Mouse (Mus musculus) CH12.LX (cell line): ENCODE measurements around the gene Bri3. TPM values are rescaled to one million over a fixed set of nuclear protein-coding genes. Genes with fewer than 3 reads are reported as not detected.

Experiments
- DNase-seq: peaks from one replicate; pipeline ENCODE4 v3.0.0-alpha.2; 2013; ENCODE audit errors: extremely low read depth
- H3K27ac ChIP-seq: 2 replicates; pipeline ENCODE4 v1.5.1; 2012; ENCODE audit warnings: low read depth, mild to moderate bottlenecking, control low read depth, moderate library complexity; ENCODE audit not compliant: insufficient read depth
- H3K27me3 ChIP-seq: replicated peaks from 2 replicates; pipeline ENCODE3; 2012; ENCODE audit warnings: inconsistent platforms
- H3K36me3 ChIP-seq, 2 experiments: replicated peaks in 1 of 2; 2 replicates each; pipeline versions ENCODE3 to v1.6.1; 2012; ENCODE audit warnings: inconsistent platforms in 1 of 2, low read length in 1 of 2, mild to moderate bottlenecking in 1 of 2, mixed read lengths in 1 of 2, moderate library complexity in 1 of 2; ENCODE audit not compliant: control insufficient read depth in 1 of 2, insufficient read depth in 1 of 2
- H3K4me1 ChIP-seq, 2 experiments: 2 replicates each; pipeline ENCODE4 v1.6.1; 2012; ENCODE audit warnings: inconsistent platforms in 1 of 2, moderate library complexity in 1 of 2; ENCODE audit not compliant: insufficient read depth in 2 of 2, control insufficient read depth in 1 of 2
- H3K4me2 ChIP-seq: 2 replicates; pipeline ENCODE4 v1.6.1; 2012; ENCODE audit warnings: low read depth, mild to moderate bottlenecking, control low read depth; ENCODE audit not compliant: poor library complexity, insufficient read depth, severe bottlenecking
- H3K4me3 ChIP-seq, 3 experiments: fragments of 150-350 bp in 1 of 3; sonication (generic) in 1 of 3; replicated peaks in 1 of 3; 2 replicates each; pipeline versions ENCODE3 to v1.5.1; 2011 to 2012; ENCODE audit warnings: low read depth in 2 of 3, low read length in 2 of 3, mild to moderate bottlenecking in 2 of 3, moderate library complexity in 2 of 3, control low read depth in 1 of 3, improper control_type of control experiment in 1 of 3, inconsistent platforms in 1 of 3, mixed read lengths in 1 of 3; ENCODE audit not compliant: poor library complexity in 1 of 3
- H3K79me2 ChIP-seq: replicated peaks from 2 replicates; pipeline ENCODE4 v1.6.1; 2012; ENCODE audit warnings: mild to moderate bottlenecking, moderate library complexity; ENCODE audit not compliant: control insufficient read depth, poor library complexity, insufficient read depth, severe bottlenecking; ENCODE audit errors: extremely low read depth
- H3K9ac ChIP-seq: 2 replicates; pipeline ENCODE4 v1.6.1; 2012; ENCODE audit warnings: low read depth, mild to moderate bottlenecking, control low read depth, moderate library complexity; ENCODE audit not compliant: insufficient read depth
- H3K9me3 ChIP-seq: replicated peaks from 2 replicates; pipeline ENCODE3; 2012; ENCODE audit warnings: low read length, inconsistent platforms, mixed read lengths
- BHLHE40 ChIP-seq: IDR thresholded peaks from 2 replicates; pipeline ENCODE4 v1.6.1; 2011; ENCODE audit warnings: mild to moderate bottlenecking, low read depth, low read length, improper control_type of control experiment
- CTCF ChIP-seq, 2 experiments: IDR thresholded peaks in 1 of 2; conservative IDR thresholded peaks in 1 of 2; 2 replicates each; pipeline ENCODE4 v1.5.1; 2011 to 2012; ENCODE audit warnings: low read depth in 2 of 2, low read length in 2 of 2, improper control_type of control experiment in 1 of 2, inconsistent platforms in 1 of 2, mild to moderate bottlenecking in 1 of 2, moderate library complexity in 1 of 2
- ETS1 ChIP-seq: conservative IDR thresholded peaks from 2 replicates; pipeline ENCODE4 v1.6.1; 2012; ENCODE audit warnings: low read depth, mild to moderate bottlenecking, inconsistent platforms, low read length, improper control_type of control experiment, moderate library complexity
- KAT2A ChIP-seq: IDR thresholded peaks from 2 replicates; pipeline ENCODE4 v1.6.1; 2012; ENCODE audit warnings: low read length, improper control_type of control experiment, inconsistent platforms; ENCODE audit not compliant: insufficient replicate concordance
- MAZ ChIP-seq: IDR thresholded peaks from 2 replicates; pipeline ENCODE4 v1.6.1; 2012; ENCODE audit warnings: low read depth, mild to moderate bottlenecking, inconsistent platforms, low read length, improper control_type of control experiment, moderate library complexity
- NRF1 ChIP-seq: IDR thresholded peaks from 2 replicates; pipeline ENCODE4 v1.6.1; 2014; ENCODE audit warnings: low read depth, mild to moderate bottlenecking, inconsistent platforms, low read length, improper control_type of control experiment, moderate library complexity
- RAD21 ChIP-seq: IDR thresholded peaks from 2 replicates; pipeline ENCODE4 v1.6.1; 2011; ENCODE audit warnings: low read depth, mild to moderate bottlenecking, low read length, improper control_type of control experiment, moderate library complexity
- SIN3A ChIP-seq: IDR thresholded peaks from 2 replicates; pipeline ENCODE4 v1.6.1; 2012; ENCODE audit warnings: low read length, improper control_type of control experiment, inconsistent platforms
- SMC3 ChIP-seq: IDR thresholded peaks from 2 replicates; pipeline ENCODE4 v1.6.1; 2011; ENCODE audit warnings: low read depth, low read length, improper control_type of control experiment
- TCF12 ChIP-seq: IDR thresholded peaks from 2 replicates; pipeline ENCODE4 v1.6.1; 2014; ENCODE audit warnings: low read depth, mild to moderate bottlenecking, inconsistent platforms, low read length, improper control_type of control experiment
- ZC3H11A ChIP-seq: IDR thresholded peaks from 2 replicates; pipeline ENCODE4 v1.6.1; 2012; ENCODE audit warnings: low read depth, mild to moderate bottlenecking, inconsistent platforms, low read length, improper control_type of control experiment
- ZMIZ1 ChIP-seq: IDR thresholded peaks from 2 replicates; pipeline ENCODE4 v1.6.1; 2012; ENCODE audit warnings: low read depth, mild to moderate bottlenecking, inconsistent platforms, low read length, improper control_type of control experiment
- dilution Hi-C: fragments of 300-500 bp; cut with MboI; formaldehyde crosslinking; loops from 2 replicates; pipeline ENCODE4 v1.14.3; 2020; ENCODE audit warnings: low sequenced_read_pairs; ENCODE audit not compliant: extremely low pct_unique_long_range_greater_than_20kb, extremely low pct_ligation_motif_present
- in situ Hi-C: fragments of 300-500 bp; cut with MboI; formaldehyde crosslinking; loops from 3 replicates; pipeline ENCODE4 v1.14.3; 2019; ENCODE audit warnings: low sequenced_read_pairs, low pct_ligation_motif_present, low pct_unique_long_range_greater_than_20kb, mixed read lengths
- polyA plus RNA-seq: library from polyadenylated mRNA; unstranded; fragments of >175 nt; gene quantifications from 2 replicates; pipeline ENCODE4 v1.2.1, GENCODE M21; 2012; ENCODE audit warnings: low read depth; ENCODE audit not compliant: insufficient read length
- total RNA-seq, 2 experiments: library from RNA; depleted of rRNA; stranded (reverse); fragments of 300-350 nt in 1 of 2; fragments of >200 nt in 1 of 2; gene quantifications; 2 replicates each; pipeline ENCODE4 v1.2.3; 2012 to 2014

Bri3 gene
- total and polyA plus RNA-seq, 3 experiments = 9.3 to 41.7 (median 20.3) TPM

DNA sequence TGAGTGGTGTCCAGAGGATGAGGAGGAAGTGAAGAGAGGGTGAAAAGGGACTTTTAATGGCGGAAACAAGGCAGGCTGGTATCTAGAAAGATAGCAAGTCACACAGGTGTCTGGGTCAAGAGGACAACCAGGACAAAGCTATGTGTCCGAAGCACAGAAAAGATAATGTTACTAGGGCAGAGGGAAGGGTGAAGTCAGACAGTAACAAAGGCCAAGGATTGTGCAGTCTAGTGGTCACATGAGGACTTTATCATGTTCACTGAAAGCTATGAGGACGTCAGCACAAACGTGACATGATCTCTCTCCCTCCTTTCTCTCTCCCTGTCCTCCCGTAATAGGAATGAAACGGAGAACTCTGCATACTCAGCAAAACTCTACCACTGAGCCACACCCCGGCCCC, 136.5 kb downstream of the Bri3 start:
- Histone ChIP-seq H3K4me2 (no peak overlapping the region), H3K9ac (no peak overlapping the region), H3K27ac (no peak overlapping the region), H3K79me2 (no peaks in the 10 kb centered on the region), H3K4me1 (no peaks in the 10 kb centered on the region), H3K4me3 (no peak overlapping the region), H3K36me3 (no peaks in the 10 kb centered on the region), H3K27me3 (no peaks in the 10 kb centered on the region), H3K9me3 (peaks cover 22% of the 10 kb centered on the region)
- in situ Hi-C loops = loop anchor here (10.0 kb wide), 1 partner anchor 354 kb away; no protein-coding TSS in a partner anchor
- no peak for DNase-seq
- no peak for TF ChIP-seq SIN3A
- dilution Hi-C loops = no loop called here

DNA sequence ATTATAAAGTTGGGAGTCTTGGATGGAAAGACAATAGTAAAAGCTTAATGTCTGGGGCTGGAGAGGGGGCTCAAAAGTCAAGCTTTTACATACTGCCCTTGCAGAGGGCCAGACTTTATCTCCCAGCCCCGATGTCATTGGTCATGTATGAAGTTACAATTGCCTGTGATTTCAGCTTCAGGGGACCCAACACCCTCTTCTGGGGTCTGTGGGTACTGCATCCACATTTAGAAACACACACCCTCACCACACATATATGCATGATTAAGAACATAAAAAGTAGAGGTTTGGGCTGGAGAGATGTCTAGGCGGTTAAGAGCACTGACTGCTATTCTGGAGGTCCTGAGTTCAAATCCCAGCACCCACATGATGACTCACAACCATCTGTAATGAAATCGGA, 137.5 kb downstream of the Bri3 start:
- H3K4me3 ChIP-seq = no peak overlapping the region
- in situ Hi-C loops (loop anchor here (10.0 kb wide), 1 partner anchor 353 kb away; no protein-coding TSS in a partner anchor), dilution Hi-C loops (no loop called here)
- no peaks in the 10 kb centered on the region for H3K4me1 ChIP-seq
- peak; percentile 8 for DNase-seq
- no peaks in the 10 kb centered on the region for H3K27me3 ChIP-seq
- peaks cover 22% of the 10 kb centered on the region for H3K9me3 ChIP-seq
- no peak overlapping the region for H3K9ac ChIP-seq
- H3K27ac ChIP-seq = no peak overlapping the region
- H3K4me2 ChIP-seq = no peak overlapping the region
- H3K36me3 ChIP-seq = no peaks in the 10 kb centered on the region
- H3K79me2 ChIP-seq = no peaks in the 10 kb centered on the region
- TF ChIP-seq MAZ (no peak), BHLHE40 (no peak), CTCF (conservative IDR thresholded peaks at IDR 0.05 in 1 of 2, IDR thresholded peaks at IDR 0.05 in 1 of 2; ENCODE audit: low read depth in 2 of 2, low read length in 2 of 2) (peak in 1 of 2 experiments; percentile 37; a peak in 2 of 4 replicates), TCF12 (no peak)

DNA sequence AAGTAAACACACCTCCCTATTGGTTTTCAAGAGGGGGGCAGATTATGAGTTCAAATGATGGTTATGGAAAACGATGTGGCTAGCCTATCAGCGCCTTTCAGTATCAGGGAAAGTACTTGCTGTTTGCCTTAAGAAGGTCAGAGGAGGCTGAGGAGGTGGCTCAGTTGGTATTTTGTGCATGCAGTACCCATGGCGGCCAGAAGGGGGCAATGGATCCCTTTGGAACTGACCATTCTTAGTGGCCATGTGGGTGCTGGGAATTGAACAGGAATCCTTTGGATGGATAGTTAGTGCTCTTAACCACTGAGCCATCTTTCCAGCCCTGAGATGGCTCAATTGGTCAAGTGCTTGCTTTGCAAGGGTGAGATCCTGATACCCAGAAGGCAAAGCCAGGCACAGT, 139.7 kb downstream of the Bri3 start:
- H3K27ac ChIP-seq = no peak overlapping the region
- H3K9ac ChIP-seq = no peak overlapping the region
- no peak overlapping the region for H3K4me2 ChIP-seq
- no peaks in the 10 kb centered on the region for H3K79me2 ChIP-seq
- DNase-seq = peak; percentile 21
- no peaks in the 10 kb centered on the region for H3K4me1 ChIP-seq
- TF ChIP-seq CTCF (conservative IDR thresholded peaks at IDR 0.05 in 1 of 2, IDR thresholded peaks at IDR 0.05 in 1 of 2; ENCODE audit: low read depth in 2 of 2, low read length in 2 of 2) (peak; percentile 19 to 59; a peak in 3 of 4 replicates), ZC3H11A (no peak)
- TF ChIP-seq, all 38 proteins: peak for 1
- in situ Hi-C loops (loop anchor here (10.0 kb wide), 1 partner anchor 351 kb away; no protein-coding TSS in a partner anchor), dilution Hi-C loops (no loop called here)
- H3K36me3 ChIP-seq = no peaks in the 10 kb centered on the region
- peaks cover 2% of the 10 kb centered on the region for H3K27me3 ChIP-seq
- H3K4me3 ChIP-seq = no peak overlapping the region
- peaks cover 11% of the 10 kb centered on the region for H3K9me3 ChIP-seq

DNA sequence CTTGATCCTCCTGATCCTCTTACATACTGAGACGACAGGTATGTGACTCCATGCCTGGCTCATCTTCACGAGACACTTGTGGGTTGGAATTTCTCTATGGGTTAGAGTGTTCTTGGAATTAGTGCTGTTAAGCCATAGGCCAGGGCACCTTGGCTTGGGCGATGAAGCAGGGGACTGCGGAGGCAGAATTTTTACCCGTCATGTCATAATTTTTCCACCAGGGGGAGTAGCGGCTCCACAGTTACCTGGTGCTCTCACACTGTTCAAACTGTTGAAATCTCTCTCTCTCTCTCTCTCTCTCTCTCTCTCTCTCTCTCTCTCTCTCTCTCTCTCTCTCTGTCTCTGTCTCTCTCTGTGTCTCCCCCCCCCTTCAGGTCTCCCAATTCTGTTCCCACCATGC, 143.6 kb downstream of the Bri3 start:
- peak; percentile 49 for DNase-seq
- Histone ChIP-seq H3K9me3 (peaks cover 17% of the 10 kb centered on the region), H3K4me3 (no peak overlapping the region), H3K27me3 (peaks cover 9% of the 10 kb centered on the region), H3K4me2 (no peak overlapping the region), H3K27ac (no peak overlapping the region), H3K9ac (no peak overlapping the region), H3K79me2 (no peaks in the 10 kb centered on the region), H3K36me3 (no peaks in the 10 kb centered on the region), H3K4me1 (no peaks in the 10 kb centered on the region)
- TF ChIP-seq NRF1 (no peak), SMC3 (peak; percentile 57), ETS1 (no peak), CTCF (conservative IDR thresholded peaks at IDR 0.05 in 1 of 2, IDR thresholded peaks at IDR 0.05 in 1 of 2; ENCODE audit: low read depth in 2 of 2, low read length in 2 of 2) (peak; percentile 49 to 64), KAT2A (no peak), RAD21 (peak; percentile 61), ZMIZ1 (no peak)
- in situ Hi-C loops = loop anchor here (10.0 kb wide), 1 partner anchor 347 kb away; no protein-coding TSS in a partner anchor
- dilution Hi-C loops = no loop called here
